Mouse (Mus musculus) adrenal gland, adult 8-10 months (tissue): Measurements from ENCODE around the gene Tex2. TPM values are rescaled to one million over a fixed set of nuclear protein-coding genes. Genes with fewer than 3 reads are reported as not detected.
"Not testable (repeated sequence)": the region's sequence is repeated elsewhere in the genome, so short reads cannot be mapped to it uniquely, and the experiment has no call there.

Source experiments
- DNase-seq: peaks from one replicate; pipeline ENCODE4 v3.0.0; 2022
- total RNA-seq, 4 experiments: library from RNA; stranded (reverse); gene quantifications; 2 replicates each; pipeline ENCODE4 v1.2.4; 2022

The Tex2 gene
- total RNA-seq, 4 experiments from 2014 or later: 48.2 to 56.8 (median 54.5) TPM

DNA sequence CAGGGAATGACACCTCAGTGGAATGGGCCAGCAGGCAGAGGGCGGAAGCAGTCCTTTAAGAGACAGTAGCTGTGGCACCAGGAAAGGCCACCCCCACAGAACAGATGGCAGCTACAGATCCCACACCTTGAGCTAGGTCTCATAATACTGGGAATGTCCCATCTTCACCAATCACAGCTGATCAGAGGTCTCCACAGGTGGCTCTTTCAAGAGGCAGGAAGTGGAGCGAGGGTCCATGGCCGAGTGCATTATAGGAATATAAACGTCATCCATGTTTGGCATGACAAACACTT is 109.9 kb downstream of the Tex2 start:
- DNase-seq: no peak

DNA sequence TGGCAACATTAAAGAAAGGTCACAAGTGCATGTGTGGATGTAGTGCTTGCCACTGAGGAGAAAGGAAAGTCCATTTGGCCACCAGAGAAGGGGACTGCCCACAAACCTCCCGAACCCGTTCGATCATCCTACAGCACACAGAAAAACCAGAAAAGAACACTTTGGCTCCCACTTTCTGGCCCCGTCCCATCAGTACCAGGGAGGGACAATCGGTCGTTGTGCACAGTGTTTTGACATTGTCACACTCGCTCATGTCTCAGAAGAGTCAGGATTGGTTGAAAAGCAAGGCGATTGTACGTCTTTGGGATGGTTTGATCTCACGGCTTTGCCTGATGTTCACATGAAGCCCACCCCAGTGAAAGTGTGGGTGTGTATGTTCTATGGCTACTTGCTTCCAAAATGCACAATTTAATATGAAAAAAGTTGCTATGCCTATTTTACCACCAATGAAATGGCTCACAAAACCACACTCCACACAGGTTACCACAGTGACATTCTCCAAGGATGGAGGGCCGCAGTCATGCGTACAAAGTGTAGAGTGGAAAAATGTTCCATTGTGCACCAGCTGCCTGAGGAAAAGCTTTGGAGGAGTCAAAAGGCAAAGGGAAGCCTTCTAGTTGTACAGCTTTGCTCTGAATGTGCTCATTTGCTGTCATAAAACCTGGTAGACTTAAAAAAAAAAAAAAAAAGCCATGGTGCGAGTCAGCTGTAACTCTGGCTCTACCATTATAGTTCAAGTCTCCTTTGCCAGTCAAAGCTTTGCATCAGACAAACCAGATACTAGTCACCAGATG is 110.4 kb downstream of the Tex2 start:
- no peak for DNase-seq

DNA sequence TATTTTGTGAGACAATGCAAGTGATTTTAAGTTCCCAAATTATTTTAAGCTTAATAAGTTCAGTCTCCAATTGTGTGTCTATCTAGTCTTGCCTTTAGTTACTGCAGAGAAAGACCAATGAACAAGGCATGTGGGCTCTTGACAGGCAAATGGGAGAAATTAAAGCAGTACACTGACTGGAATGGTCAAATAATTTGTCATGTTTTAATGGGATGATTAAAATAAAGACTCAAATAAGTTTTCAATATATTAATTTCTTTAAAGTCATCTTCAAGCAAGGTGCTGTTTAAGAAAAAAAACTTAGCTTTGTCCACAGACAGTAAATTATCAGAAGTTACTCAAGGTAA is 111.1 kb downstream of the Tex2 start:
- DNase-seq: no peak

DNA sequence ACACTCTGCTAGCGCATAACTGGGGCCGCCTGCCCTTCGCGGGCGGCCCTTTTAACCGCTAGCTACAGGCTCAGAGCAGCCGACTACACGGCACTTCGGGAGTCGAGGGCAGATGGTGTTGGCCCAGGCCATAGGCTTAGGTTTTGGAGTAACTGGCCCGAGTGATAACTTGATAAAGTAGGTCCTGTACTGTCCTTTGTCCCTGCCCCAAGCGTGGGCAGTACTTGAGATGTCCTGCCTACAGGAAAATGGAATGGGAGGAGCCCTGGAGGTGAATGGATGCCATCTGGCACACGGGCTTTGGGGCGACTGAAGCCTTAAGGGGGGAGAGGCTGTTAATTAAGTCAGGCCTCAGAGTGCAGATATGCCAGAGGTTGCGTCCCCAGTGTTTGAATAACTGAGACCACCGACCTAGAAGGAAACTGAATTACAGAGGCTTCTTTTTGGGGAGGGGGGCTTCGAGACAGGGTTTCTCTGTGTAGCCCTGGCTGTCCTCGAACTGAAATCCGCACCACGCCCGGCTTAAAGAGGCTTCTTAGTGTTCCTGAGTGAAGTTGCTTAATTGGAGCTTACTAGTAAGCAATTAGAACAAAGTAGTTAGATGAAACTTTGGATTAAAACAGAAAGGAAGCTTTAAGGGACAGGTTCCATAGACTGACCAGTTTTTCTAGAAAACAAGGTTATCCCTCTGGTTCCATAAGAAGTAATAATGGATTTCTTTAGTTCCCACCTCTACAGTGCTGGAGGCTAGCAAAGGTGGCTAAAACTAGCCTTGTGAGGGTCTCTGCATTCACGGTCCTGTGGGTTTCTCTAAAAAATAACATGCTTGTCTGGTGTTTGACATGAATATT is 111.7 kb downstream of the Tex2 start:
- DNase-seq: peak; percentile 79

DNA sequence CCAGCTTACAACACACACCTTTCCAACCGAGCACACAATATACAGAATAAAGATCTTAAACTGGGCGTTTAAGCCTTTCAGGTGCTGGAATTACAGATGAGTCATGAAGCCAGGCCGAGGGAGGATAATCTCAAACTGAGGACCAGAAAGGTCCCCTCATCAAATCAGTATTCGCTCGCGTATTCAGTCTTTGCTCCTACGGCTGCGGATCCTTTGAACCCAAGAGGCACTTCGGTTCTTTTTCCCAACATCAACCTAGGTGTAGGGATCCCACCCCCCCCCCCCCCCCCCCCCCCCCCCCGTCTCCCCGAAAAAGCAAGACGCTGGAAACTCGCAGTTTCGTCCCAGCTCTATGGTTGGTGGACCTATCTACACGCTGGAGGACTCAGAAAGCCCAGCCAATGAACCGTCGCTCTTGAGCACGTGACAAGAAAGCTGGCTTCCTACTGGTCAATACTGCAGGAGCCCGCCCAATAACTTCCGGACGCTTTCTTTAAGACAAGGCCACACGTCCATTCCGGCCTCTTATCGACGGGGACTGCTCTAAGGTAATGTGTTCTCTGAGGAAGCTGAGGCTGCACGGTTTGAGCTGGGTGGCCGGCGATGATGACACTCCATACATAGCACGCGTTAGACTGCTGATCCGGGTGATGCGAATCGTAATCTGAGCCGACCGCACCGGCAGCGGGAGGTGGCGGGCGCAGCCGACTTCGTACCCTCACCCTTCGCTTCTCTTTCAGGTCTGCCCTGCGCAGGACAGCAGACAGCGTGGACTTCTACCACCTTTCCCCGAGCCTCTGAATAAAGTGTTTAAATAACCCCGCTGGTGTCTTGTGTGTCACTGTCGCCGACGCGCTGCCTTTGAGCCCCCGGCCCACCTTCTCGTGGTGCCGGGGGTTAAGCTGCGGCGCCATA is 112.6 kb downstream of the Tex2 start:
- DNase-seq: peak; percentile 96

DNA sequence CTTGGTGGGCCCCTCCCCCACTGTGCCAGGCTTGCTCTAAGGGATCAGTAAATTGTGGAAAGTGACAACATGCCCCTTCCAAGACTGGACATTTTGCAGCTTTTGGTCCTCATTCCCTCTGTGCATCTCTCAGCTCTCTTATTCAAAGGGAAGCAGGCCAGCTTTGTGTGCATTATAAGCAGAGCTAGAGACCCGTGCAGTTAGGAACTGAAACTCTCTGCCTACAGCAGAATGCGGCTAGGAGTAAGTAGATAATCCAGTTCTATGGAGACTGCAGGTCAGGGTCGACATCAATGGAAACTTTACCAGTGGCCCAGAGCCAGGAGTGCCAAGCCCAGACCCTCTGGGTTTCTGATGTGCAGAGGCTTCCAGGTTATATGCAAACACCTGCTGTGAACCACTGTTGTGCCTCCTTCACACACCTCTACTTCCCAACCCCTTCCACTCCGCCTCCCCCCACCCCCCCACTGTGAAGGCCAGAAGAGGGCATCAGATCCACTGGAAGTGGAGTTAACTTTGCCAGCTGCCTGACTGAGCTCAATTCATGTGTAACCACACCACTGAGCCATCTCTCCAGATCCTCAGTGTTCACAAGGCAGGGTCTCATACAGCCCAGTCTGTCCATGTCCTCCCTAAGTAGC is 114.4 kb downstream of the Tex2 start:
- DNase-seq: no peak

DNA sequence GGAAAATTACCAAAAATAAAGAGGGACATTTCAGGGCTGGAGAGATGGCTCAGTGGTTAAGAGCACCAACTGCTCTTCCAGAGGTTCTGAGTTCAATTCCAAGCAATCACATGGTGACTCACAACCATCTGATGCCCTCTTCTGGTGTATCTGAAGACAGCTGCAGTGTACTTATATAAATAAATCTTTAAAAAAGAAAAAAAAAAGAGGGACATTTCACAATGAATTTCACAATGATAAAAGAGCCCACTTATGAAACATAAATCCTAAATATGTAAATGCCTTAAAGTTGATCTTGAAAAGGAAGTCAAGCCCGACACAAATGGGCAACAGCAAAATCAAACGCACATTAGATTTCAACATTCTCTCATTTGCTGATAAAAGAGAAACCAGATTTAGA is 115.3 kb downstream of the Tex2 start:
- no peak for DNase-seq

DNA sequence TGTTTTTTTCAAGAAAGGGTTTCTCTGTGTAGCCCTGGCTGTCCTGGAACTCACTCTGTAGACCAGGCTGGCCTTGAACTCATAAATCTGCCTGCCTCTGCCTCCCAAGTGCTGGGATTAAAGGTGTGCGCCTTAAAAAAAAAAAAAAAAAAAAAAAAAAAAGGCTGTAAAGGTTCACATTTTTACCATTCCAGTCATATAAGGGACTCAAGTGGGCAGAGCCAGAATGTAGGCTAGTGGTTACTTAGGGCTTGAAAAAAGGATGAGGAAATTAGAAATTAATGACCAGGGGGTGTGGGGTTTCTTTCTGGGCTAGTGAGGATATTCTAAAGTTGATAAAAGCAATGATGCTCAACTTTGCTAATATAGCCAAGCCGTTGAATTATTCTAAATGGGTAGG is 116.2 kb downstream of the Tex2 start:
- not testable (repeated sequence) for DNase-seq

DNA sequence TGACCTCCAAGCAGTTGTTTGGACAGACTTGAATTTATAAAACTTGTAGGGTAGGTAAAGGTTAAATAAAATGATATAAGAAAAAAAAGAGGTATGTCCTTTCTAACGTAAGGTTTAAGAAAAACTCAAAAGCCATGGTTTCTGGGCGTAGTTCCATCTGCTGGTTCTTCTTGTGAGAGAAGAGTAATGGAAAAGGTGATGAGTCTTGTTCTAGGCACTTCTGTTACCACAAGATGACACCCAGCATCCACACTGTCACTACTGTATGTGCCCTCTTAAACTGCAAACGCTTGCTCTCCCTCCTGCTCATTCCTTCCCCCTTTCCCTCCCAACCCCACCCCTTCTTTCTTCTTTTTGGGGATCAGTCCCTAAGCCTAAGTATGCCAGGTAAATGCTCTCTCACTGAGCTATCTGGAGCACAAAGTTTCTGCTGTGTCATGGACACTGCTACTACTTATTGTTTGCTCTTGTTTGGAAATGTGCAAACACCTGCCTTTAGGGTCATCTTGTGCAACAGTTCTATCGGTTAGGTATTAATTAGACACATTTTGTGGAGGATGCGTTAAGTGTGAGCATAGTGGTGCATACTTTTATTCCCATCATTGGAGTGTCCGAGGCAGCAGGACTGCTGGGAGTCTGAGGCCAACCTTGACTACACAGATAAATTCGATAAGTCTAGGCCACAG is 120.1 kb downstream of the Tex2 start:
- DNase-seq: no peak

DNA sequence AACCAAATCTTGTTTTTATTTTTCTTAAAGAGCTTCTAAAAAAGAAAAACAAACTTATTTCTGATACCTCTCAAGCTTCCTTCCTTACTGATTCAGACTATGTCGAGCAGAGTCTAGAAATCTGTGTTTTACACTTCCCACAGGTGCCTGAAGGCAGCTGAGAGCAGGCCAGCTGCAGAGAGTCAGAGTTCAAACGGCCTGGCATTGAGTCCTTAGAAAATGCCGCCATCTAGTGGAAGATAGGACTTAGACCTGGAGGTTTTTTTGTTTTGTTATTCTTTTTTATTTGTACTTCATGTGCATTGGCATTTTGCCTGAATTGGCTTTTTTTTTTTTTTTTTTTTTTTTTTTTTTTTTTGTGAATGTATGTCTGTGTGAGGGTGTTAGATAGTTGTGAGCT is 121.8 kb downstream of the Tex2 start:
- peak; percentile 60 for DNase-seq

DNA sequence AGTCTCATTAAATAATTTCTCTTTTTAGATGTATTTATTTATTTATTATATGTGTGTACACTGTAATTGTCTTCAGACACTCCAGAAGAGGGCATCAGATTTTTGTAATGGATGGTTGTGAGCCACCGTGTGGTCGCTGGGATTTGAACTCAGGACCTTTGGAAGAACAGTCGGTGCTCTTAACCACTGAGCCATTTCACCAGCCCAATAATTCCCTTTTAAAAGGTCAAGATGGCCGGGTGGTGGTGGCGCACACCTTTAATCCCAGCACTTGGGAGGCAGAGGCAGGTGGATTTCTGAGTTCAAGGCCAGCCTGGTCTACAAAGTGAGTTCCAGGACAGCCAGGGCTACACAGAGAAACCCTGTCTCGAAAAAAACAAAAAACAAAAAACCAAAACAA is 122.6 kb downstream of the Tex2 start:
- not testable (repeated sequence) for DNase-seq

DNA sequence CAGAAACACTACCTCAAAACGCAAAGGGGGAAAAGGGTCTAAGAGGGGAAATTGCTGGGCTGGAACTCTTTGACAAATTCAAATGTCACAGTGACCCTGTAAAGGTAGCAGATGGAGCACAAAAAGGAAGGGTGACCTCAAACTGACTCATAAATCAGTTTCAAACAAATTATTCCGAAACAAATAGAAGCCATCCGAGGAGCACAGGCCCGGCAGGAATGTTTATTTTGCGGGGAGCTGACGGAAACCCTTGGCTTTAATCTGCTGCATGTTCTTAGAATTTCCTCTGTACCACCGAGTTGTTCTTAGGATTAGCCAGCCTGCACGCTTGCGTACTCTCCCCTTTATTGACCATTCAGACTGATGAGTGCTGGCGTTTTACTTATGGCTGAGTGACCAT is 123.2 kb downstream of the Tex2 start:
- peak; percentile 52 for DNase-seq

DNA sequence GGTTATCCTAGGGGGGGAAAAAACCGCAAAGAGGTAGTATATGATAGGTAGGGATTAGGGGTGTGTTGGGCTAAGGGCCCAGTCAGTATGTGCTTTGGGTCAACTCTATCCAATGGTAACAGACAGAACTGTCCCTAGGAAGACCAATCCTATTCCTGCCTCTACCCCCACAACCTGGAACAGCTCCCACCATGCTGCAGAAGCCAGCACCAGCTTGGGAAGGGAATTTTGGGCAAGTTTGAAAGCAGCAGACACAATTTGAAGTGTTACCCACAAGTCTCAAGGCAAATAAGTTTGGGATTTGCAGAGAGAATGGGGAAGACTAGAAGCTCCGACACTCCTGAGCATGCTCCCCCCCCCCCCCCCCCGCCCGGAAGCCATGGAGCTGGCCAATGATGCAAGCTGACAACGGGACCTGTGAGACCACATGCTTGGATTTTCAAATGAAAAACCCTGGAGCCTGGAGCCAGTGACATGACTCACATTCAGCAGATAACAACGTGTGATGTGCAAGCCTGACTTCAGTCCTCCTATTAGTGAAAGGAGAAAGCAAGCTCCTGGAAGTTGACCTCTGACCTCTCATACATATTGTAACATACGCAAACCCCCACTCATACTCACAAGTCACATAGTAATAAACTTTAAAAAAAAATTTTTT is 124.1 kb downstream of the Tex2 start:
- peak; percentile 56 for DNase-seq

DNA sequence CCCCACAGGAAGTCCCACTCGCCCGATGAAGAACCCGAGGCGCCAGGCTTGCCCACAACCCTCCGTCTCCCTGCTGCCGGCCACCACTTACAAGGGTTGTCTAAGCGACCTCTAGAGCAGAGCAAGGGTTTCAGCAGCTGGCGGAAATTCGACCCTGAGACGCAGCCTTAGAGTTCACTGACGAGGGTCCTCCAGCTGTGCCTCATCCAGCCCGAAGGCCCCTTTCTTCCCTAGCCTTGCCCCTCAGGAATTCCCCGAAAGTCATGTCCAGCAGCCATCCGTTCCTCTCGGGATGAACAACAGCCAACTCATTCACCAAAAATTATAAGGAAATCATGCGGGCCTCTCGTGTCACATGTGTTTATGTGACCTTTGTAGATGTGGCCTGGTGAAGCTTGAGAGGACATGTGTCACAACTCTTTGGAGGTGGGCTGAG is 125.1 kb downstream of the Tex2 start:
- DNase-seq: peak; percentile 34

DNA sequence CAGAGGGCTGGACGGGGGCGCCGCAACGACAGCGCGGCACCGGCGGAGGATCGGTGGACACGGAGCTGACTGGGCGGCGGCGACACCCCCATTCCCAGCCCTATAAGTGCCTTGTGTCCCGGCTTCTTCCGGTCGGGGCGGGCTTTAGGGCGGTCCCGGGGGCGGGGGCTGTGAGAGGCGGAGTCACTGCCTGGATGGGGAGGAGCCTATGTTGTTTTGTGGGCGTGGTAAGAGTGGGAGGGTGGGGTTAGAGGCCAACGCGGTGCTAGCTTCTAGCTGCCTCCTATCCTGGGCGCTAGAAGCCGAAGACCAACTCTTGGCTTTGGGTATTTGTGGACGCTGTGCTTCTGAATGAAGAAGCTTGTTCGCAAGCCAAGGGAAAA is 125.5 kb downstream of the Tex2 start, which contains the start of gene Ern1:
TSS of gene Ern1 (minus strand) at position 120 of the 383 bp plus-strand sequence.
- peak; percentile 96 for DNase-seq

DNA sequence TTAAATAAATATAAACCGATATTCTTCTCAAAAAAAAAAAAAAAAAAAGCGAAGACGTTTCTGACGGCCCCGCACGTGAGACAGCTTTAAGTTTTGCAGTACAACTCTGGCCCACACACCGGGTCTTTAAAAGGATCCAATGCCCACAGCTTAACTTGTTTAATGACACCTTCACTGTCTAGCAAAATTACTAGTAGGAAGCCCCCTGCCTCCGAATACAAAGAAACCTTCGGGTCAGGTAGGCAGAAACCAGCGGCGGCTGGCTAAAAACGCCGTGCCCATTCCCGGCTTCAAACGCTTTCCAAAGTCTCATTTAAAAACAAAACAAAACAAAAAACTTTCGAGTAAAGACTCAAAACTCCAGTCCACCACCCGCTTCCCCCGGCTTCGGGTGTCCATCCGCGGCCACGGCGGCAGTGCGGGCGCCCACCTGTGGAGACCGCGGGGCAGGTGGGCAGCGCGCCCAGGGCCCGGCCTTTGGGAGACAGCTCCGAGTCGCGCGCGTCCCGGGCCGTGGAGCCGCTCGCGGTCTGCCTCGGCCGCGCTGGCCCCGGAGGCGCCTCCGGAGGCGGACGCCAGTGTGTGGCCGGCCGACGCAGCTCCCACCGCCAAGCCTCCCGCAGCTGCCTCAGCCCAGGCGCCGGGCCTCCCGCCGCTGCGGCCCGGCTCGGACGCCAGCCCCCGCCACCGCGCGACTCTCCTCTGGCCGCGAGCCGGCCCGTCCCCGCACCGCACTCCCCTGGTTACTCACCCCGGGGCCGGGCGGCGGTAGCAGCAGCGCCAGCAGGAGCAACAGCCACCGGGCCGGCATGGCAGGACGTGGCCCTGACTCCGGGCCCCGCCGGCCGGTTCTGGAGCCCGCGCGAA is 126.1 kb downstream of the Tex2 start:
- DNase-seq: no peak

DNA sequence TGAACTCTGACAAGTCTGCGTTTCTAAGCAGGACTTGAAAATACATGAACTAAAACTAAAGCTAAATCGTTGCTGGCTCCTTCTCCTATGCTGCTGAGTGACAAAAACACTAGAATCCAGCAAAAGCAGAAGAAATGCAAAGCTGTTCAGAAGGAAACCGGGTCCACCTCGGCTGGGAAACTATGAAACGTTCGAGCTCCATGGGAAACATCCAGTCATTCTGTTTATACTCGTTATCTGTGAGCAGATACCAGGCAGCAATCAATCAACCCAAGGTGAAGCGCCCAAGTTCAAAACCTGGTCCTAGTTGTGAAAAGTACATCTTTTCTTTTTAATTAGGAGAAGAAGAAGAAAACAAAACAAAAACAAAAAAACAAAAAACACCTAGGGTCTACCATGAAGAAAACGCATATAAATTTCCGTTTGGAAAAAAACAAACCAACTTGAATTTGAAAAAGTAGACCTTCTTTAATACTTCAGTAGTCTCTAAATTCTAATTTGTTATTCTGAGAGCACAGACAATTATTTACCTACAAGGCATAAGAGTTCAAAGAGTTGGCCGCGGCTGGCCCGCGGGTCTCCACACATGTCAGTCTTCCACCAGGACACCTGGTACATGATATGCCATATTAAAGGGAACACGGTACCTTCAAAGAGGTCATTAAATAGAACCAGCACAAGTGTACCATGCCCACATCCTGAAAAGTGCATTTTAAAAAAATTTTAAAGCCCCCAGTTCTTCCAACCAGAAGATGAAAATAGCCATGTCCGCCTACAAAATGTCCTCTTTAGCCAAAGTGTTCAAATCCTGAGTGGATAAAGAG is 127.0 kb downstream of the Tex2 start:
- no peak for DNase-seq

DNA sequence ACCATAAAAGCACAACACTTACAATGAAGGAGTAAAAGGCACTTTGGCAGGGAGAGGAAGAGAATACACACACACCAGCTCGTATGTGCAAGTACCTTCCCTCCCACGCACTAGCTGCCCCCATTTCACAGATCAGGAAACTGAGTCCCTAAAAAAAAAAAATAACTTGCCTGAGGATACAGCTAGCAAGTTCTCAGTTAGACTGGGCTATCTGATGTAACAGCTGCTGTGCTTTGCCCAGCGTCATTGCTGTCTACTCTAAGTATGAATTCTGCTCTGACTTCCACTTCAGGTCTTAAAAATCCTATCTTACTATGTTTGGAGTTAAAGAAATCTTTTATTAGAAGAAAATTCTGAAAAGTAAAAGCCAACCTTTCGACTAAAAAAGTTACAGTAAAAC is 127.6 kb downstream of the Tex2 start:
- no peak for DNase-seq

DNA sequence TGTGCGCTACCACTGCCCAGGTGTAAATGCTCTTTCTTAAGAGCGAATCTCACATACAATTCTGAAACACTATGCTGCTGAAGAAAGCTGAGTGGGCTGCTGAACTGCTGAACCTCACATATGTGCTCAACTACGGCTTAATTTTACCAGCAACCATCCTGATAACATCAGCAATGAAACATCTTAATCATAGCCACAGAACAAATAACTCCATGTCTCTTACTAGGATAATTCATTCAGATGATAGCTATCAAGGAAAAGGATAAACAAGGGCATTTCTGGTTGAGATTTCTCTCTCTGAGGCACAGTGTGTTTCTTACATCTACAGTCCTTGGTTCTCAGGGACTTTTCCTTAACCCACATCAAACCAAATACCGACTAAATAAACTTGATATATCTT is 128.3 kb downstream of the Tex2 start:
- no peak for DNase-seq
